Mouse (Mus musculus) CH12.LX (cell line): ENCODE measurements around the gene Pgd.
"Not testable (repeated sequence)": the region's sequence is repeated elsewhere in the genome, so short reads cannot be mapped to it uniquely, and the experiment has no call there.

ENCODE experiments used
- CTCF ChIP-seq, 2 experiments: IDR thresholded peaks in 1 of 2; conservative IDR thresholded peaks in 1 of 2; 2 replicates each; pipeline ENCODE4 v1.5.1; 2011 to 2012; ENCODE audit warnings: low read depth in 2 of 2, low read length in 2 of 2, improper control_type of control experiment in 1 of 2, inconsistent platforms in 1 of 2, mild to moderate bottlenecking in 1 of 2, moderate library complexity in 1 of 2
- EP300 ChIP-seq: IDR thresholded peaks from 2 replicates; pipeline ENCODE4 v1.6.1; 2011; ENCODE audit warnings: low read length, improper control_type of control experiment
- HCFC1 ChIP-seq: IDR thresholded peaks from 2 replicates; pipeline ENCODE4 v1.6.1; 2012; ENCODE audit warnings: low read depth, mild to moderate bottlenecking, inconsistent platforms, low read length, improper control_type of control experiment
- MAFK ChIP-seq: IDR thresholded peaks from 2 replicates; pipeline ENCODE4 v1.6.1; 2011; ENCODE audit warnings: low read length, improper control_type of control experiment; ENCODE audit not compliant: insufficient replicate concordance

GRCm38 (mm10) chr4:149169926-149170325 is 3.4 kb upstream of the Pgd start:
- TF ChIP-seq MAFK; EP300; CTCF (conservative IDR thresholded peaks at IDR 0.05 in 1 of 2, IDR thresholded peaks at IDR 0.05 in 1 of 2; ENCODE audit: low read depth in 2 of 2, low read length in 2 of 2); HCFC1: not testable (repeated sequence)
